24 mouse cellular contexts compared by ENCODE assay signal in genomic region chr17:48011105-48011504, GRCm38 (mm10). TPM values are rescaled to one million over a fixed set of nuclear protein-coding genes. Genes with fewer than 3 reads are reported as not detected.
"Had no signal": no experiment of that assay in that cellular context is flagged by ENCODE, and none has a peak within 500 bp of the region (broad histone marks: within the 10 kb centered on the region; RNA-seq: fewer than 3 reads in every experiment).

No protein-coding gene starts in this region.

- H3K4me3 ChIP-seq: liver, embryonic 13.5 days; liver, embryonic 15.5 days; lung, embryonic 15.5 days; megakaryocyte, embryonic 14.5 days; midbrain, embryonic 13.5 days; stomach, embryonic 15.5 days had no signal

- ATAC-seq: liver, postnatal 0 days; lung, postnatal 0 days had no signal

- H3K4me1 ChIP-seq: megakaryocyte, embryonic 14.5 days had no signal

- H3K9ac ChIP-seq: liver, embryonic 13.5 days; liver, embryonic 15.5 days; liver, postnatal 0 days; lung, embryonic 15.5 days; midbrain, embryonic 13.5 days; stomach, embryonic 15.5 days had no signal

- H3K27ac ChIP-seq: liver, embryonic 13.5 days; liver, embryonic 15.5 days; lung, embryonic 15.5 days; macrophage; midbrain, embryonic 13.5 days; stomach, embryonic 15.5 days; stomach, postnatal 0 days had no signal

- H3K9me3 ChIP-seq: liver, embryonic 13.5 days; liver, embryonic 15.5 days; lung, embryonic 15.5 days; megakaryocyte, embryonic 14.5 days; midbrain, embryonic 13.5 days; stomach, embryonic 15.5 days had no signal

- DNase-seq: liver, embryonic 13.5 days; liver, postnatal 0 days; lung, adult 2 months; lung, postnatal 14 days; lung, postnatal 36 days; retina, postnatal 1 day; right cerebral cortex, adult 18-20 months; thymus, adult 2 months; thymus, postnatal 25 days; thymus, postnatal 4 days had no signal

- H3K4me2 ChIP-seq: liver, embryonic 13.5 days; liver, embryonic 15.5 days; lung, embryonic 15.5 days; midbrain, embryonic 11.5 days; midbrain, embryonic 13.5 days; stomach, embryonic 15.5 days had no signal

- H3K27me3 ChIP-seq: liver, embryonic 15.5 days; lung, embryonic 15.5 days; stomach, embryonic 15.5 days had no signal

- H3K36me3 ChIP-seq: liver, embryonic 13.5 days; liver, embryonic 15.5 days; lung, embryonic 15.5 days; midbrain, embryonic 13.5 days; stomach, embryonic 15.5 days had no signal

RNA-seq across cellular contexts. Expression of gene 1700122O11Rik, which starts 27.0 kb away (rescaled TPM):
- polyA plus RNA-seq: liver, embryonic 13.5 days; liver, embryonic 15.5 days; liver, postnatal 0 days; lung, adult 2 months; lung, embryonic 15.5 days; lung, postnatal 0 days; macrophage; midbrain, embryonic 11.5 days; midbrain, embryonic 13.5 days; midbrain, postnatal 0 days; neural tube, embryonic 11.5 days; neural tube, embryonic 14.5 days; spleen, adult 2 months; stomach, embryonic 15.5 days; stomach, postnatal 0 days; thymus, adult 2 months; urinary bladder, adult 2 months had no signal
